19 mouse cellular contexts compared by ENCODE assay signal in genomic region chr4:132618850-132619375, GRCm38 (mm10). TPM values are rescaled to one million over a fixed set of nuclear protein-coding genes. Genes with fewer than 3 reads are reported as not detected.
DNase-seq lines count a peak whose midpoint lies in the region; ATAC-seq and TF ChIP-seq lines count a peak whose summit lies in the region.
"Had no signal": no experiment of that assay in that cellular context is flagged by ENCODE, and none has a peak within 500 bp of the region (broad histone marks: within the 10 kb centered on the region; RNA-seq: fewer than 3 reads in every experiment).

No protein-coding gene starts in this region.

- H3K27ac ChIP-seq in embryonic facial prominence, embryonic 14.5 days (replicated peaks; ENCODE audit: low read depth, low read length), result no peak overlapping the region
- H3K27ac ChIP-seq in embryonic facial prominence, embryonic 10.5 days (replicated peaks), result no peak overlapping the region
- H3K27ac ChIP-seq in left cerebral cortex, adult 2 months, result peak overlapping the region; percentile 76
- peak overlapping the region; percentile 96 for H3K27ac ChIP-seq in macrophage
- H3K27ac ChIP-seq: embryonic facial prominence, embryonic 13.5 days; forebrain, embryonic 13.5 days; heart, embryonic 13.5 days; hindbrain, embryonic 14.5 days; lung, embryonic 15.5 days; neural tube, embryonic 13.5 days had no signal

- no peak overlapping the region for H3K4me3 ChIP-seq in embryonic facial prominence, embryonic 14.5 days (ENCODE audit: low read depth, low read length)
- no peak overlapping the region for H3K4me3 ChIP-seq in embryonic facial prominence, embryonic 10.5 days
- H3K4me3 ChIP-seq in left cerebral cortex, adult 2 months, result no peak overlapping the region
- H3K4me3 ChIP-seq in macrophage (ENCODE audit: inconsistent target), result no peak overlapping the region
- H3K4me3 ChIP-seq: embryonic facial prominence, embryonic 13.5 days; forebrain, embryonic 13.5 days; heart, embryonic 13.5 days; lung, embryonic 15.5 days; neural tube, embryonic 13.5 days had no signal

- no peak for ATAC-seq in embryonic facial prominence, embryonic 14.5 days (ENCODE audit: low read depth)
- ATAC-seq: forebrain, embryonic 13.5 days; intestine, postnatal 0 days; midbrain, embryonic 16.5 days had no signal

- intact Hi-C loops in left cerebral cortex, adult 2 months (cut with DNase I), result no loop called here
- intact Hi-C loops in left cerebral cortex, postnatal 4 days (cut with DNase I), result no loop called here

- no peak overlapping the region for H3K4me2 ChIP-seq in embryonic facial prominence, embryonic 14.5 days (ENCODE audit: low read depth, low read length)
- H3K4me2 ChIP-seq: embryonic facial prominence, embryonic 13.5 days; forebrain, embryonic 13.5 days; heart, embryonic 13.5 days; hindbrain, embryonic 14.5 days; lung, embryonic 15.5 days; neural tube, embryonic 13.5 days had no signal

- H3K36me3 ChIP-seq in embryonic facial prominence, embryonic 14.5 days (ENCODE audit: control insufficient read depth, insufficient read depth, low read length), result no peaks in the 10 kb centered on the region
- H3K36me3 ChIP-seq in embryonic facial prominence, embryonic 10.5 days (replicated peaks), result no peaks in the 10 kb centered on the region
- H3K36me3 ChIP-seq in macrophage (ENCODE audit: inconsistent target), result no peaks in the 10 kb centered on the region
- H3K36me3 ChIP-seq: embryonic facial prominence, embryonic 13.5 days; heart, embryonic 13.5 days; lung, embryonic 15.5 days; neural tube, embryonic 13.5 days had no signal

- peaks cover 20% of the 10 kb centered on the region; the same call in 1 of the 2 replicates for H3K79me2 ChIP-seq in macrophage (ENCODE audit: inconsistent target)

- no peak for TF ChIP-seq CTCF in left cerebral cortex, adult 2 months (IDR thresholded peaks at IDR 0.05)

- no peaks in the 10 kb centered on the region for H3K4me1 ChIP-seq in embryonic facial prominence, embryonic 14.5 days (ENCODE audit: control insufficient read depth, insufficient read depth, low read length)
- H3K4me1 ChIP-seq in embryonic facial prominence, embryonic 10.5 days, result no peaks in the 10 kb centered on the region
- H3K4me1 ChIP-seq: embryonic facial prominence, embryonic 13.5 days; forebrain, embryonic 13.5 days; heart, embryonic 13.5 days; lung, embryonic 15.5 days; neural tube, embryonic 13.5 days had no signal

- 82% methylated on average over 10 of the region's 10 CpGs for WGBS in embryonic facial prominence, embryonic 14.5 days
- 85% methylated on average over 10 of the region's 10 CpGs for WGBS in embryonic facial prominence, embryonic 10.5 days
- 88% methylated on average over 10 of the region's 10 CpGs for WGBS in macrophage (ENCODE audit: missing documents)

- H3K27me3 ChIP-seq in embryonic facial prominence, embryonic 14.5 days (replicated peaks; ENCODE audit: control insufficient read depth, insufficient read depth, low read length), result no peaks in the 10 kb centered on the region
- H3K27me3 ChIP-seq in embryonic facial prominence, embryonic 10.5 days (replicated peaks; ENCODE audit: low read depth, poor library complexity, severe bottlenecking), result no peaks in the 10 kb centered on the region
- H3K27me3 ChIP-seq: embryonic facial prominence, embryonic 13.5 days; forebrain, embryonic 13.5 days; heart, embryonic 13.5 days; lung, embryonic 15.5 days; neural tube, embryonic 13.5 days had no signal

- no peaks in the 10 kb centered on the region; the same call in 1 of the 2 replicates for H3K9me3 ChIP-seq in embryonic facial prominence, embryonic 14.5 days (ENCODE audit: control insufficient read depth, low read length)
- peaks cover 15% of the 10 kb centered on the region for H3K9me3 ChIP-seq in embryonic facial prominence, embryonic 10.5 days
- H3K9me3 ChIP-seq: embryonic facial prominence, embryonic 13.5 days; lung, embryonic 15.5 days; neural tube, embryonic 13.5 days had no signal

- DNase-seq in embryonic facial prominence, embryonic 14.5 days (ENCODE audit: low spot score), result peak; percentile 6
- DNase-seq in embryonic facial prominence, embryonic 10.5 days (ENCODE audit: low spot score), result no peak
- DNase-seq in left cerebral cortex, adult 2 months (ENCODE audit: extremely low spot score in 1 of 2, low spot score in 2 of 2), result no peak
- DNase-seq in left cerebral cortex, postnatal 4 days, result no peak
- peak; percentile 58 for DNase-seq in kidney, postnatal 10 days
- no peak for DNase-seq in layer of hippocampus, adult 8-10 months (ENCODE audit: low spot score in 2 of 2)
- DNase-seq in adrenal gland, postnatal 4 days (ENCODE audit: low spot score in 2 of 2), result no peak
- DNase-seq: adrenal gland, adult 8-10 months; cerebellum, postnatal 14 days; thymus, postnatal 14 days had no signal

- H3K9ac ChIP-seq in embryonic facial prominence, embryonic 14.5 days (ENCODE audit: low read depth, low read length), result no peak overlapping the region
- H3K9ac ChIP-seq: embryonic facial prominence, embryonic 13.5 days; forebrain, embryonic 13.5 days; heart, embryonic 13.5 days; hindbrain, embryonic 14.5 days; lung, embryonic 15.5 days; neural tube, embryonic 13.5 days had no signal

RNA-seq across cellular contexts. Expression of gene Eya3, which starts 19.9 kb away (rescaled TPM):
- 25.1 and 25.5 TPM in 2 replicates for polyA plus RNA-seq in embryonic facial prominence, embryonic 14.5 days (2014; fragmentation: Nextera tagmentation; extraction: Ambion mirVana)
- polyA plus RNA-seq in embryonic facial prominence, embryonic 10.5 days (2016; fragmentation: Nextera tagmentation; extraction: Ambion mirVana), result 36.2 and 39.9 TPM in 2 replicates
- total RNA-seq in left cerebral cortex, adult 2 months (2021), result 10 to 100 TPM; 31.0 to 33.5 TPM
- total RNA-seq in left cerebral cortex, postnatal 4 days (2021), result 10 to 100 TPM; 24.5 to 25.7 TPM
- total RNA-seq in macrophage (2018; cell fraction: chromatin; rRNA removed), result 100 to 1,000 TPM in 5 of 26 experiments, 10 to 100 TPM in 21; 37.9 to 115 (median 78.3) TPM
- total RNA-seq in macrophage (2018; cell fraction: cytosol; rRNA removed), result 10 to 100 TPM; 26.3 to 45.4 (median 36.3) TPM
- total RNA-seq in macrophage (2018; cell fraction: nucleus; rRNA removed), result 10 to 100 TPM; 30.6 to 83.4 (median 48.7) TPM
- 29.7 to 70.2 TPM (median 32.1 TPM) in 3 replicates for polyA plus RNA-seq in macrophage (2018)
- 10 to 100 TPM; 28.7 to 31.1 (median 29.0) TPM for total RNA-seq in layer of hippocampus, adult 8-10 months (2022)
- total RNA-seq in adrenal gland, postnatal 4 days (2021), result 10 to 100 TPM; 24.3 to 27.3 TPM

RNA-seq across cellular contexts. Expression of gene Ptafr, which starts 55.0 kb away (rescaled TPM):
- polyA plus RNA-seq in embryonic facial prominence, embryonic 14.5 days (2014; fragmentation: Nextera tagmentation; extraction: Ambion mirVana), result 0.55 and 0.58 TPM in 2 replicates
- polyA plus RNA-seq in embryonic facial prominence, embryonic 10.5 days (2016; fragmentation: Nextera tagmentation; extraction: Ambion mirVana), result 0.28 and 0.44 TPM in 2 replicates
- total RNA-seq in left cerebral cortex, adult 2 months (2021), result 1 to 10 TPM in 1 of 2 experiments, under 1 TPM in 1; 1.00 to 1.2 TPM
- 1 to 10 TPM in 1 of 2 experiments, under 1 TPM in 1; 0.58 to 1.1 TPM for total RNA-seq in left cerebral cortex, postnatal 4 days (2021)
- 100 to 1,000 TPM in 8 of 26 experiments, 10 to 100 TPM in 18; 34.4 to 232 (median 82.6) TPM for total RNA-seq in macrophage (2018; cell fraction: chromatin; rRNA removed)
- total RNA-seq in macrophage (2018; cell fraction: cytosol; rRNA removed), result 100 to 1,000 TPM; 244 to 546 (median 327) TPM
- total RNA-seq in macrophage (2018; cell fraction: nucleus; rRNA removed), result 100 to 1,000 TPM; 101 to 544 (median 322) TPM
- 102 to 269 TPM (median 231 TPM) in 3 replicates for polyA plus RNA-seq in macrophage (2018)
- 1 to 10 TPM; 1.1 to 3.8 (median 2.5) TPM for total RNA-seq in layer of hippocampus, adult 8-10 months (2022)
- total RNA-seq in adrenal gland, postnatal 4 days (2021), result 1 to 10 TPM; 2.1 to 2.4 TPM

Comparison
In these comparisons a context has a peak if more than half of its experiments do, and no peak if none do; other contexts are left out.
1. DNase-seq: peak in embryonic facial prominence, embryonic 14.5 days (single experiment) and kidney, postnatal 10 days (single experiment); none in embryonic facial prominence, embryonic 10.5 days (single experiment), left cerebral cortex, adult 2 months (0 of 2), left cerebral cortex, postnatal 4 days (single experiment), layer of hippocampus, adult 8-10 months (0 of 2) and adrenal gland, postnatal 4 days (0 of 2).
2. H3K27ac ChIP-seq: peak in left cerebral cortex, adult 2 months (single experiment) and macrophage (single experiment); none in embryonic facial prominence, embryonic 14.5 days (single experiment) and embryonic facial prominence, embryonic 10.5 days (single experiment).